Mouse (Mus musculus): ENCODE data around the gene Ralgps2.

Ralgps2 gene

DNA sequence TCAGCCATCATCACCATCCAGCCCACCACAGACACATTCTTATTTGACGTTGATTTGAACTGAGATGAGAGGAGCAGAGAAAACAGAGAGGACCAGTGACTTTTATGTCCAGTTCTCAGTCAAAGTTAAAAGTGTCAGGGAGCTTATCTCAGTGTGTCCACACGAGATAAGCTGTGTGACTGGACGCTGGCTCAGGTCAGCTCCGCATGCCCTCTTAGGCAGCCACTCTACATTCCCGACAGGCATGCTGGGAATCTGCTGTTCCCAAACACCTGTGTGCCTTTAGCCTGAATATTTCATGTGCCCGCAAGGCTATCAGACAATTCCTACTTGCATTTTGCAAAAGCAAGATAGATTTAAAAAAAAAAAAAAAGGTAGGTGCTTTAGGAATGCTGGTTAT lies 125.9 kb downstream of the Ralgps2 start:
- DNase-seq (ENCODE audit: low read depth), result no peak

GRCm38 (mm10) chr1:156812716-156813115 lies 126.7 kb downstream of the Ralgps2 start:
- DNase-seq (ENCODE audit: low read depth), result no peak

GRCm38 (mm10) chr1:156811928-156812327 lies 127.5 kb downstream of the Ralgps2 start:
- DNase-seq (ENCODE audit: low read depth), result no peak

- no peak for DNase-seq (ENCODE audit: low read depth)
Observed at GRCm38 (mm10) chr1:156808332-156808731, 131.1 kb downstream of the Ralgps2 start.

DNA sequence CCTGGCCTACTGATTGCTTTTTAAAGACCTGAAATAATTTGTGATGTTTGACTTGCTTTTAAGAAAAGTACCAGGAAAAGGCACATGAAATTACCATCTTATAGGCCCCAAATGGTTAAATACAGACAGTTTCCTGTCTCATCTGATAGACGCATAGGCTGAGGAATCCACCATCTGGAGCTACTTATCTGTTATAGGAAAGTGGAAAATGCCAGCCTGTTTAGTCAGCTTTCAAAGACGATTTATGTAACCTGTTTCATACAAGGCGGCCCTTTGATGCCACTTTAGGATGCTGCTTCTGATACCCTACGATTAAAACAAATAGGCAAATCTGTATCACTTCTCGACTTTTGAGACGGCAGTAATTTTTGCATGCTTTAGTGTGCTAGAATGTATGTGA lies 138.2 kb downstream of the Ralgps2 start:
- DNase-seq (ENCODE audit: low read depth), result no peak

- no peak for DNase-seq (ENCODE audit: low read depth)
Observed at GRCm38 (mm10) chr1:156796251-156796650, 143.2 kb downstream of the Ralgps2 start.

- no peak for DNase-seq (ENCODE audit: low read depth)
Observed at GRCm38 (mm10) chr1:156789844-156790490, 149.5 kb downstream of the Ralgps2 start.

DNA sequence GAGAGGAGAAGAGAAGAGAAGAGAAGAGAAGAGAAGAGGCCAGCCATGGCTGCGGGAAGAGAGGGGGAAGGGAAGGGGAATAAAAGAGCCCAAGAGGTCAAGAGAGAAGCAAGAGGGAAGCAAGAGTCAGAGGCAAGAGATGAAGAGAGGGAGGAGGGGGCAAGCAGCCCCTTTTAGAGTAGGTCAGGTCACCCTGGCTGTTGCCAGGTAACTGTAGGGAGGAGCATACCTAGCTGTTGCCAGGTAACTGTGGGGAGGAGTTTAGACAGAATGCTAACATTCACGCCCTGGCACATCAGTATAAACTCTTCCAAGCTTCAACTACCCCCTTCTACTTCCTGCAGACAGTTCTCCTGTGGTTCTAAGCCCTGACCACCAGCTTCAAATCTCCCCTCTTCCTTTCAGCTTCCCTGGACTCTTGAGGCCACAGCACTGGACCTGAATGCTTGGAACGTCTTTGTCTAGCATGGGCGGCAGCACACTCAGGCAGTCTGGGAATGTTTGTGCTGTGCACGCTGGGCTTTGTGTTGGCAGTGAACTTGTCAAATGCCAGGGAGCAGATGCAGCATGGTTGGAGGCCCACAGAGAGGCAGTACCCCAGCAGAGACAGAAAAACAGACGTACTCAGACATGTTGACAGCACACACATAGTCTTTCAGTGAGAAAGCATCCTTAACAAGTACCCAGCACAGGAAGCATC lies 152.1 kb downstream of the Ralgps2 start:
- no peak for DNase-seq (ENCODE audit: low read depth)

- DNase-seq (ENCODE audit: low read depth), result no peak
Observed at GRCm38 (mm10) chr1:156786074-156786473, 153.4 kb downstream of the Ralgps2 start.

- DNase-seq (ENCODE audit: low read depth), result no peak
Observed at GRCm38 (mm10) chr1:156784974-156785373, 154.5 kb downstream of the Ralgps2 start.

- DNase-seq (ENCODE audit: low read depth), result no peak
Observed at GRCm38 (mm10) chr1:156784116-156784515, 155.3 kb downstream of the Ralgps2 start.

DNA sequence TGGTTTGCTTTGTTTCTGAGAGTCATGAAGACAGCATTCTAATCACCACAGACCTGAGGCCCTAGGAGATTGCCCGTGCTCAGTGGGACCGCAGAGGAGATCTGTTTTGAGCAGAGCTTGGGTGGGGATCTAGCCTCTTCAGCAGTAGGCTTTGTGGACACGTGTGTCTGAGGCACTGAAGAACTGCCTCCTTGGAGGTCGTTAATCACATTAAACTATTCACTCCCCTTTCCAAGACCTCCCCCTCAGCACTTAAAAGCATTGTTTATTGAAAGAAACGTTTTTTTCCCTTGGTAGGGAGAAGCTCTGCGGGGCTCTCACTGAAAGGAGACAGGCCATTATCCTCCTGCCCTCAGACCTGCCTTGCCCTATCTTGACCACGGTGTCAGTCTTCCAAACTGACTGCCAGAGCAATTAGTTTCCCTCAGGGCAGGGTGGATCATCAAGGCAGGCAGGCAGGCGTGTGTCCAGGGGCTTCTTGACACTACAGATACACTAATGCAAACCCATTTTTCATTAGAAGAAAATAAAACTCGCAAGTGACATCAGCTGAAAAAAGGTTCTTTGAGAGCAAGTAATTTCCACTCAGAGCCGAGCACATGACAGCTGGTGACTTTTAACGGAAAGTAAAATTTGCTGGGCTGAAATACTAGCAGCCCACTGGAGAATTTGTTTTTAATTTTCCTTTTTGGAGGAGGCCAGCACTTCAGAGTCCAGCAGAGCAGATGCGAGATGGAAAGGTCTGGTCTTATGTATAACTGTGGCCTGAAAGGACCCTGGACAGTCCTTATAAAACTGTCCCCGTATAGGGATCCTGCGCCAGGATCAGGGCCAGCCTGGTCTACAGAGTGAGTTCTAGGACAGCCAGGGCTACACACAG lies 157.2 kb downstream of the Ralgps2 start:
- no peak for DNase-seq (ENCODE audit: low read depth)

DNA sequence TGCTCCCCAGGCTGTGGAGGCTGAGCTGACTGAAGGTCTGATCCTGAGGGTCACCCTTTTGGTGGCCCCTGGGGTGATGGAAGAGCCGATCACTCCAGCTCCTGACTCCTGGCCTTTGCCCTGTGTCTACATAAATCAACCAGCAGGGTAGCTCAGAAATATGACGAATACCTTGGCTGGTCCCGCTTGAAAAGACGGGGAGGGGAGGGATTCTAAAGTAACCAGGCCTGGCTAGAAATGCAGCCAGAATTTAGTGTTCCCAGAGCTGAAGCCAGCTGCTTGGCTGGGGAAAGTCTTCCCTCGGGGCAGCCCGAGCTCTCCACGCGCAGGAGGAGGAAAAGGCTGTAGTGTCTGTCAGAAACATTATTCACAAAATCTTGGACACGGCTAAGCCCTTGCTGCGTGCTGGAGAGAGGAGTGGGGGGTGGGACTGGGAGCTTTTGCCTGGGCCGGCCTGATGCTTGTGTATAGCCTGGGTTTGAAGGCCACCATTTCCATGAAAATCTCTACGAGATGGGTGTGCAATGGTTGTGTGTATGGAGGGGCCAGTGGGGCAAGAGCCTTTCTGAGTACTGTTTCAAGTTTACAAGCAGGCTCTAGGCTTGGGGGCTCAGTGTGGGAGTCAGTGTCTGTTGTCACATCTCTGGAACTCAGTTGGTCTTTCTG lies 158.2 kb downstream of the Ralgps2 start:
- no peak for DNase-seq (ENCODE audit: low read depth)

GRCm38 (mm10) chr1:156780234-156781005 lies 159.0 kb downstream of the Ralgps2 start:
- DNase-seq (ENCODE audit: low read depth), result no peak

- no peak for DNase-seq (ENCODE audit: low read depth)
Observed at GRCm38 (mm10) chr1:156779595-156779994, 159.8 kb downstream of the Ralgps2 start.

DNA sequence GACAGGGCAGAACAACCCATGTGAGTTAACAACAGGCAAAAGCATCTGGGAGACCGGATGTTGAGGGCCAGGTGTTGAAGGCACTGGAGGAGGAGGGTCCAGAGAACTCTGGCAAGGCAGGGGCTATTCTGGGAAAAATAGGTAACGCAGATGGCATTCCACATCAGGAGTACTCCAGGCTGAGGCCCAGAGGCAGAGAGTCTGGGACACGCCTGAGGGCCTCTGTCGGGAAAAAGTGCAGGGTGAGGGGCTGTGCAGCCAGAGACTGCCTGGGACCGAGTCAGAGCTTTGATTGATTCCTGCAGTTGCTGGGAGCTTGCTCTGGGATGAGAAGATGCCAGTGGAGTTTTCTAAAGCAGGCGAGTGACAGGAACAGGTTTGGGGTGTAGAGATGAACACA lies 160.4 kb downstream of the Ralgps2 start:
- DNase-seq (ENCODE audit: low read depth), result no peak

GRCm38 (mm10) chr1:156777896-156778295 lies 161.5 kb downstream of the Ralgps2 start:
- DNase-seq (ENCODE audit: low read depth), result no peak

DNA sequence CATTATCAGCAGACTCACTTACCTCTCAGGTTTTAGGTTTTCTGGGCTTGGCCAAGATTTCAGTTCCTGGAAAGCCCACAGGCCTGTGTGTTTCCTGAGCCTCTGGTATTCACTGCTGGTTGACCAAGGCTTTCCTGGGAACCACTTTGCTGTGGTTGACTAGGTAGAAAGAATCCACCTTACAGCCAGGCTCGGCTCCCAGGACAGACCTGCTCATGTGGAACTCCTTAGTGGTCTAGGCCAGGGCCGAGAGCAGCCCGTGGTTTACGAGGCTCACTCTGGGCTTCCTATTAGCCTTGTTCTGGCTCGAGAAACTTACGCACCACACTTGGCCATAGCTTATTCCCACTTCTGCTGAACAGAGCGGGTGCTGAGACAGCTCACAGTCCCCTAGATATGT lies 163.4 kb downstream of the Ralgps2 start:
- no peak for DNase-seq (ENCODE audit: low read depth)

- DNase-seq (ENCODE audit: low read depth), result no peak
Observed at GRCm38 (mm10) chr1:156775190-156775589, 164.2 kb downstream of the Ralgps2 start.

GRCm38 (mm10) chr1:156770845-156771244 lies 168.6 kb downstream of the Ralgps2 start:
- DNase-seq (ENCODE audit: low read depth), result no peak

GRCm38 (mm10) chr1:156769621-156770297 lies 169.7 kb downstream of the Ralgps2 start:
- DNase-seq (ENCODE audit: low read depth), result no peak
